Mouse (Mus musculus): ENCODE data around the gene Nfyc. TPM values are rescaled to one million over a fixed set of nuclear protein-coding genes. Genes with fewer than 3 reads are reported as not detected.

Gene Nfyc
- polyA plus RNA-seq, 1 experiment from 2014 or later, result 102 TPM

DNA sequence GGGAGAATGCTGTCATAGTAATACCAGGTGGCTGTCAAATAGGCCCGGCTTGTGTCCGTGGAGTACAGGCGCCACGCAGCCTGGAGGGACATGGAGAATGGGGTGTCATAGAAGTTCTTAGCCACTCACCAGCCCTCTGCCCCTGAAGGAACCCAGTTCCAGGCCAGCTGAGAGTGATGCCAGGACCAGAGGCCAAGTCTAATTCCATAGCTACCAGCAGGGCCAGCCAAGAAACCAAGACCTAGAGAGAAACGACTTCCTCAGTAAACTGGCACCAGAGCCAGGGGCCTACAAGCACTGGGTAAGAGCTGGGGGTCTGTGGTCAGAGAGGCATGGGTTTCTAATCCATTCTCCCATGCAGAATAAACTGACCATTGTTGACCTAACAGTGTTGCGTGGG is 118.4 kb downstream of the Nfyc start:
- Histone ChIP-seq H3K4me3 (ENCODE audit: low read depth, low read length) (no peak overlapping the region), H3K27me3 (ENCODE audit: control insufficient read depth, insufficient read depth, low read length) (no peaks in the 10 kb centered on the region), H3K4me1 (ENCODE audit: control insufficient read depth, insufficient read depth, low read length) (no peaks in the 10 kb centered on the region), H3K9me3 (ENCODE audit: control insufficient read depth, low read depth, low read length) (no peaks in the 10 kb centered on the region), H3K27ac (ENCODE audit: low read length) (no peak overlapping the region), H3K36me3 (ENCODE audit: control insufficient read depth, insufficient read depth, low read length) (no peaks in the 10 kb centered on the region), H3K9ac (replicated peaks; ENCODE audit: low read depth, low read length) (no peak overlapping the region), H3K4me2 (replicated peaks; ENCODE audit: low read depth, low read length) (no peak overlapping the region)
- 91% methylated on average over 6 of the region's 6 CpGs for WGBS
- ATAC-seq (ENCODE audit: insufficient number of reproducible peaks, insufficient read depth, low FRiP score, low read depth), result no peak

DNA sequence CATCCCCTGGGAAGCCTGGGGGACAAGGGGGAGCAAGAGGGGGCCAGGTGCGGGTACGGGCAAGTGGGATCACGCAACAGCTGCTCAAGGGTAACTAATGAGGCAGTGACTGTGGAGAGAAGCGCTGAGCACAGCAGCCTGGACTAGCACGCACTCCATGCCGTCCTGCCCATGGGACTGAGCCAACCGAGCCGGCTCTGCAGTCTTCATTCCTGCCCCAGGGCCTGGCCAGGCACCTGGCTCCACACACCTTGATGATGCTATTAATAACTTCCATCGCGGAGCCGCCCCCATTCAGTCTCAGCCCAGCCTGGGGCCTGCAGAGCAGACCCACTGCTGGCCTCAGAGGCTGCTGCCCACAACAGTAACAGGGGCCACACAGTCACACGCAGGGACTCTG is 119.1 kb downstream of the Nfyc start:
- 70% methylated on average over 12 of the region's 12 CpGs for WGBS
- H3K9me3 ChIP-seq (ENCODE audit: control insufficient read depth, low read depth, low read length), result no peaks in the 10 kb centered on the region
- no peak for ATAC-seq (ENCODE audit: insufficient number of reproducible peaks, insufficient read depth, low FRiP score, low read depth)
- no peak overlapping the region for H3K4me3 ChIP-seq (ENCODE audit: low read depth, low read length)
- H3K9ac ChIP-seq (replicated peaks; ENCODE audit: low read depth, low read length), result no peak overlapping the region
- H3K4me1 ChIP-seq (ENCODE audit: control insufficient read depth, insufficient read depth, low read length), result no peaks in the 10 kb centered on the region
- H3K27ac ChIP-seq (ENCODE audit: low read length), result no peak overlapping the region
- no peaks in the 10 kb centered on the region for H3K36me3 ChIP-seq (ENCODE audit: control insufficient read depth, insufficient read depth, low read length)
- H3K27me3 ChIP-seq (ENCODE audit: control insufficient read depth, insufficient read depth, low read length), result no peaks in the 10 kb centered on the region
- H3K4me2 ChIP-seq (replicated peaks; ENCODE audit: low read depth, low read length), result no peak overlapping the region

MicroRNAs within 50 kb of the gene (microRNA counts, 519-probe panel; counts per million panel counts)
- microRNA mmu-miR-30e, result 2,796 counts per million, percentile 48 among the panel's probes with 10 or more counts

Small RNA genes lying within 50 kb of the gene (microRNA-seq; reads per million reads assigned to microRNA genes)
- gene Gm23936 (not detected), gene Mir30c-1 (70.0 reads per million, percentile 43 among the genes with 10 or more reads in this experiment), gene Mir30e (not detected), gene Mir30f (not detected)

Other genes starting within 250 kb of the Nfyc start
- not detected in 2 replicates for gene Gm8439, start 242.8 kb downstream of the Nfyc start, polyA plus RNA-seq (2014; fragmentation: Nextera tagmentation; extraction: Ambion mirVana)
- 1.4 and 1.9 TPM in 2 replicates for gene Cited4, start 165.0 kb downstream of the Nfyc start, polyA plus RNA-seq (2014; fragmentation: Nextera tagmentation; extraction: Ambion mirVana)
- gene Kcnq4, start 83.0 kb downstream of the Nfyc start, polyA plus RNA-seq (2014; fragmentation: Nextera tagmentation; extraction: Ambion mirVana), result 2.1 and 2.5 TPM in 2 replicates
- gene Rims3, start 23.2 kb upstream of the Nfyc start, polyA plus RNA-seq (2014; fragmentation: Nextera tagmentation; extraction: Ambion mirVana), result 0.88 and 1.7 TPM in 2 replicates
- 23.5 and 25.2 TPM in 2 replicates for gene Exo5, start 93.4 kb upstream of the Nfyc start, polyA plus RNA-seq (2014; fragmentation: Nextera tagmentation; extraction: Ambion mirVana)
- 6.4 and 6.5 TPM in 2 replicates for gene Zfp69, start 120.1 kb upstream of the Nfyc start, polyA plus RNA-seq (2014; fragmentation: Nextera tagmentation; extraction: Ambion mirVana)
- 15.2 and 16.8 TPM in 2 replicates for gene Smap2, start 185.7 kb upstream of the Nfyc start, polyA plus RNA-seq (2014; fragmentation: Nextera tagmentation; extraction: Ambion mirVana)
- 8.1 and 9.9 TPM in 2 replicates for gene Col9a2, start 207.8 kb upstream of the Nfyc start, polyA plus RNA-seq (2014; fragmentation: Nextera tagmentation; extraction: Ambion mirVana)

Data from stomach, embryonic 14.5 days (tissue).